Mouse (Mus musculus): ENCODE measurements at regions not wholly inside any gene's neighbourhood (a gene's known extent, or its start where the extent isn't known, plus 50 kb on each side); places are given as distances from the start of the nearest gene placed in this dataset.

- ATAC-seq (ENCODE audit: low read depth) = no peak
Measured at GRCm38 (mm10) chr15:31911978-31912377, 265.1 kb upstream of the Tas2r119 start.

GRCm38 (mm10) chr15:31921485-31921884 is 255.6 kb upstream of the Tas2r119 start:
- DNase-seq (no peak), ATAC-seq (ENCODE audit: low read depth) (no peak)
- no peak overlapping the region for H3K27ac ChIP-seq
- no peak overlapping the region for H3K9ac ChIP-seq
- H3K36me3 ChIP-seq = no peaks in the 10 kb centered on the region
- H3K4me1 ChIP-seq (replicated peaks) = no peaks in the 10 kb centered on the region
- no peaks in the 10 kb centered on the region for H3K27me3 ChIP-seq
- no peak overlapping the region for H3K4me2 ChIP-seq
- 56% methylated on average over 3 of the region's 3 CpGs for WGBS (ENCODE audit: insufficient replicate concordance)
- H3K9me3 ChIP-seq (replicated peaks) = no peaks in the 10 kb centered on the region
- no peak overlapping the region for H3K4me3 ChIP-seq (replicated peaks)

More at GRCm38 (mm10) chr15:31911978-31912377, 265.1 kb upstream of the Tas2r119 start:
- no peaks in the 10 kb centered on the region for H3K36me3 ChIP-seq
- no peak overlapping the region for H3K4me2 ChIP-seq
- no peaks in the 10 kb centered on the region for H3K27me3 ChIP-seq
- 68% methylated on average over 3 of the region's 3 CpGs for WGBS (ENCODE audit: insufficient replicate concordance)
- H3K4me1 ChIP-seq (replicated peaks) = no peaks in the 10 kb centered on the region
- DNase-seq = no peak
- no peak overlapping the region for H3K4me3 ChIP-seq (replicated peaks)
- H3K27ac ChIP-seq = no peak overlapping the region
- H3K9me3 ChIP-seq (replicated peaks) = no peaks in the 10 kb centered on the region
- H3K9ac ChIP-seq = no peak overlapping the region

GRCm38 (mm10) chr15:31960301-31960700 is 216.8 kb upstream of the Tas2r119 start:
- ATAC-seq (ENCODE audit: low read depth) = no peak
- Histone ChIP-seq H3K9ac (no peak overlapping the region), H3K4me3 (replicated peaks) (no peak overlapping the region), H3K4me1 (replicated peaks) (no peaks in the 10 kb centered on the region), H3K4me2 (no peak overlapping the region), H3K27me3 (no peaks in the 10 kb centered on the region), H3K9me3 (replicated peaks) (no peaks in the 10 kb centered on the region), H3K36me3 (no peaks in the 10 kb centered on the region), H3K27ac (no peak overlapping the region)
- WGBS (ENCODE audit: insufficient replicate concordance) = 60% methylated on average over 4 of the region's 4 CpGs
- DNase-seq = no peak

DNA sequence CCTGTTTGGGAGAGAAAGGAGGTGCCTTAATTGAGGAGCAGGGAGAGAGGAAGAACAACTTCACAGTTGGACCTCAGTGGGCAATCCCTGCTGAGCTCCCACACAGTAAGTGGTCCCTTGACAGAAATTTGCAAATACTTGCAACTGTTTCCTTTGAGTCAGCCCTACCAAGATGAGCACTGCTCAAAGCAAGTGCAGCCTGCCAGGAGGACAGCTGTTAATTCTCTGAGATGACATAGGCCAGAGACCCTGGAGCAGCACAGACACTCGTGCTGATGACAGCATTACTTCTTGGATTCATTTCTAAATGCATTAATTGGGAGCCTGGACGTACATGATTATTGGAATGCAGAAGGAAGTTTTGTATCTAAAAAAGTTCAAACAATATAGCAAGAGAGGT is 215.1 kb upstream of the Tas2r119 start:
- ATAC-seq (ENCODE audit: low read depth) = no peak
- no peak for DNase-seq
- 34% methylated on average over 2 of the region's 2 CpGs for WGBS (ENCODE audit: insufficient replicate concordance)

DNA sequence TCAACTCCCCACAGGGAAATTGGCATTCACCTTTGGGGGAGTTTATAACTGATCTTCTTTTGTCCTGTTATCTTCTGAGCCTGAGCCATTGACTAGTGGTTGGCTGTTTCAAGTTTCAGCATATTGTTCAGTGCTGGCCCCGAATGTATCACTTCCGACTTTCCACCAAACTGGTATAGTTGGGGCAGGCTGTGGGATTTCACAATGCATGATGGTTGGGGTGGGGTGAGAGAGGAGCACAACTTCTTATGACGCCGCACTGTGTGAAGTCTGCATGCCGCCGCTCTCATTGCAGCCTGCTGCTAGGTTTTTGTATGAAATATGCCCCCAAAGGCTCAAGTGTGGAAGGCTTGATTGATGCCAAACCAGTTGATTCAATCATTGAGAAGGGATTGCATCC is 212.2 kb upstream of the Tas2r119 start:
- Histone ChIP-seq H3K36me3 (no peaks in the 10 kb centered on the region), H3K27me3 (no peaks in the 10 kb centered on the region), H3K27ac (no peak overlapping the region), H3K4me1 (replicated peaks) (no peaks in the 10 kb centered on the region), H3K9me3 (replicated peaks) (no peaks in the 10 kb centered on the region), H3K4me2 (no peak overlapping the region), H3K9ac (no peak overlapping the region), H3K4me3 (replicated peaks) (no peak overlapping the region)
- 73% methylated on average over 6 of the region's 6 CpGs for WGBS (ENCODE audit: insufficient replicate concordance)
- DNase-seq (no peak), ATAC-seq (ENCODE audit: low read depth) (no peak)

More for the DNA sequence above, 215.1 kb upstream of the Tas2r119 start:
- no peaks in the 10 kb centered on the region for H3K36me3 ChIP-seq
- H3K4me2 ChIP-seq = no peak overlapping the region
- no peak overlapping the region for H3K4me3 ChIP-seq (replicated peaks)
- H3K27ac ChIP-seq = no peak overlapping the region
- H3K4me1 ChIP-seq (replicated peaks) = no peaks in the 10 kb centered on the region
- no peak overlapping the region for H3K9ac ChIP-seq
- no peaks in the 10 kb centered on the region for H3K9me3 ChIP-seq (replicated peaks)
- H3K27me3 ChIP-seq = no peaks in the 10 kb centered on the region

DNA sequence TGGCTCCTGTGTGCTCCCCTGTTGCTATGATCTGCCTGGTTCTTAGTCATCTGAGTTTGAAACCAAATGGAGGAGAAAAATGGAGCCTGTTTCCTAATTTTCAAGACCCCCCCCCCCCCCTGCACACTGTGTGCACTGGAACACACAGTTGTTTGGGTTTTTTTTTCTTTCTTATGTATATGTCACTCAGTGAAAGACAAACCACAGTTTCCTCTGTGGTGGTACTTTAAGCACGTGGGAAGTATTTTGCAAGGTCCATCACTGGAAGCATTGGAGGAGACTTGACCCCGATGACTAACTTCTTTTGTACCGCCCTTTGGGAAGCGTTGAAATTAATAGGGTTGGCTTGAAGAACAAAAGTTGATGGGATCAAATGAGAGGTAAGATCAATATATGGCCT is 211.5 kb upstream of the Tas2r119 start:
- Histone ChIP-seq H3K27me3 (no peaks in the 10 kb centered on the region), H3K4me2 (no peak overlapping the region), H3K4me1 (replicated peaks) (no peaks in the 10 kb centered on the region), H3K27ac (no peak overlapping the region), H3K4me3 (replicated peaks) (no peak overlapping the region), H3K36me3 (no peaks in the 10 kb centered on the region), H3K9ac (no peak overlapping the region), H3K9me3 (replicated peaks) (no peaks in the 10 kb centered on the region)
- DNase-seq (no peak), ATAC-seq (ENCODE audit: low read depth) (no peak)
- WGBS (ENCODE audit: insufficient replicate concordance) = 45% methylated on average over 4 of the region's 4 CpGs

GRCm38 (mm10) chr15:31972891-31973290 is 204.2 kb upstream of the Tas2r119 start:
- WGBS (ENCODE audit: insufficient replicate concordance) = 69% methylated on average over 7 of the region's 7 CpGs
- Histone ChIP-seq H3K4me3 (replicated peaks) (no peak overlapping the region), H3K4me2 (no peak overlapping the region), H3K9ac (no peak overlapping the region), H3K36me3 (no peaks in the 10 kb centered on the region), H3K27me3 (no peaks in the 10 kb centered on the region), H3K27ac (no peak overlapping the region), H3K9me3 (replicated peaks) (no peaks in the 10 kb centered on the region), H3K4me1 (replicated peaks) (no peaks in the 10 kb centered on the region)
- DNase-seq (no peak), ATAC-seq (ENCODE audit: low read depth) (no peak)

GRCm38 (mm10) chr15:31973889-31974288 is 203.2 kb upstream of the Tas2r119 start:
- ATAC-seq (ENCODE audit: low read depth) (no peak), DNase-seq (no peak)
- H3K27ac ChIP-seq = no peak overlapping the region
- no peak overlapping the region for H3K4me3 ChIP-seq (replicated peaks)
- WGBS (ENCODE audit: insufficient replicate concordance) = 68% methylated on average over 11 of the region's 11 CpGs
- no peaks in the 10 kb centered on the region for H3K27me3 ChIP-seq
- H3K4me2 ChIP-seq = no peak overlapping the region
- H3K36me3 ChIP-seq = no peaks in the 10 kb centered on the region
- H3K9ac ChIP-seq = no peak overlapping the region
- no peaks in the 10 kb centered on the region for H3K9me3 ChIP-seq (replicated peaks)
- H3K4me1 ChIP-seq (replicated peaks) = no peaks in the 10 kb centered on the region

- Histone ChIP-seq H3K36me3 (no peaks in the 10 kb centered on the region), H3K9me3 (replicated peaks) (no peaks in the 10 kb centered on the region), H3K4me1 (replicated peaks) (no peaks in the 10 kb centered on the region), H3K9ac (no peak overlapping the region), H3K4me2 (no peak overlapping the region), H3K27ac (no peak overlapping the region), H3K4me3 (replicated peaks) (no peak overlapping the region), H3K27me3 (no peaks in the 10 kb centered on the region)
- DNase-seq (no peak), ATAC-seq (ENCODE audit: low read depth) (no peak)
- WGBS (ENCODE audit: insufficient replicate concordance) = 49% methylated on average over 4 of the region's 4 CpGs
Measured at GRCm38 (mm10) chr15:31976461-31976860, 200.6 kb upstream of the Tas2r119 start.

DNA sequence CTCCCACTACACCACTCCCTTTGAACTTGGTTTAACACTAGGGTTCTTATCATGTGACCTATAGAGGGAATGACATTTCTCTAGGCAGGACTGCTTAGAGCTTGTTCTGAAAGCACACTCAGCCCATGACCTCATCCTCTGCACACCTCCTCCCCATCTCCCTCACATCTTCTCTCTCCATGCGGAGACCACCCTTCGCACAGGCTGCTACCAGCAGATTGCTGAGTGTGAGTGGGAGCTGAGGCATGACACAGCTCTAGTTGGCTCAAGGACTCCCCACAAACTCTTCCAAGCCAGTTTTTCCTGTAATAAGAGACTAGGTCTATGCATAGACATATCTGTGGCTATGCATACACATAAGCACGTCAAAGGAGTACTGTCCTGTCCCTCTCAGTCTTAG is 199.5 kb upstream of the Tas2r119 start:
- Histone ChIP-seq H3K4me3 (replicated peaks) (no peak overlapping the region), H3K4me2 (no peak overlapping the region), H3K27me3 (no peaks in the 10 kb centered on the region), H3K9me3 (replicated peaks) (no peaks in the 10 kb centered on the region), H3K4me1 (replicated peaks) (no peaks in the 10 kb centered on the region), H3K36me3 (no peaks in the 10 kb centered on the region), H3K9ac (no peak overlapping the region), H3K27ac (no peak overlapping the region)
- ATAC-seq (ENCODE audit: low read depth) (no peak), DNase-seq (no peak)
- WGBS (ENCODE audit: insufficient replicate concordance) = 64% methylated on average over 3 of the region's 3 CpGs

GRCm38 (mm10) chr15:31979961-31980360 is 197.1 kb upstream of the Tas2r119 start:
- ATAC-seq (ENCODE audit: low read depth) (no peak), DNase-seq (no peak)
- H3K4me3 ChIP-seq (replicated peaks) = no peak overlapping the region
- H3K27me3 ChIP-seq = no peaks in the 10 kb centered on the region
- no peak overlapping the region for H3K4me2 ChIP-seq
- H3K9me3 ChIP-seq (replicated peaks) = no peaks in the 10 kb centered on the region
- H3K9ac ChIP-seq = no peak overlapping the region
- 50% methylated on average over 7 of the region's 7 CpGs for WGBS (ENCODE audit: insufficient replicate concordance)
- no peak overlapping the region for H3K27ac ChIP-seq
- no peaks in the 10 kb centered on the region for H3K4me1 ChIP-seq (replicated peaks)
- H3K36me3 ChIP-seq = no peaks in the 10 kb centered on the region

DNA sequence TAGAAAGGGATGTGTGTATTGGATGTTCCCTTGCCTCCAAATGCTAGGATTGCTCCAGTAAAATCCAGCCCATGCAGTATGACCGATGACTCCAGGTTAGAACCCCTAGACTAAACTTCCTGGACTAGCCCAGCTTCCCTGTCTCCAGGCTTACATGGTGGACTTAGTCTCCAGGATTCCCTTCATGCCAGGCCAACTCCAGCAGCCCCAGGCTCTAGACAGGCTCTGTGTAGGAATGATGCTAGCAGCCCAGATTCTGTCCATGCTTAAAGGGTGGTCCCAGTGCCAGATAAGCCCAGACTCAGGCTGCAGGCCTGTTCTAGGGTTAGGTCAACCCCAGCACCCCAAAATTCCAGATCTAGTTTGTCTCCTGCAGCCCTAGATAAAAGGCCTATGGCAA is 196.3 kb upstream of the Tas2r119 start:
- Histone ChIP-seq H3K9ac (no peak overlapping the region), H3K27ac (no peak overlapping the region), H3K4me1 (replicated peaks) (no peaks in the 10 kb centered on the region), H3K27me3 (no peaks in the 10 kb centered on the region), H3K4me2 (no peak overlapping the region), H3K9me3 (replicated peaks) (no peaks in the 10 kb centered on the region), H3K4me3 (replicated peaks) (no peak overlapping the region), H3K36me3 (no peaks in the 10 kb centered on the region)
- ATAC-seq (ENCODE audit: low read depth) = no peak
- DNase-seq = no peak
- 65% methylated on average over 1 of the region's 1 CpGs for WGBS (ENCODE audit: insufficient replicate concordance)
